Mouse (Mus musculus) midbrain, embryonic 14.5 days (tissue): ENCODE results near the gene Efs. TPM values are rescaled to one million over a fixed set of nuclear protein-coding genes. Genes with fewer than 3 reads are reported as not detected.
A peak's percentile ranks its signal among the peaks of the same experiment; 100 is the strongest.

Experiments
- ATAC-seq: fragments of 200-750 bp; cut with Nextera tagmentation; 2 replicates; pipeline ENCODE4 v1.8.0; 2017; ENCODE audit warnings: moderate number of reproducible peaks, moderate library complexity; ENCODE audit not compliant: low FRiP score, low TSS enrichment
- DNase-seq: peaks from one replicate; pipeline ENCODE4 v3.0.0-alpha.2; 2015
- H3K27ac ChIP-seq: fragments of 300-500 bp; sonication (generic); replicated peaks from 2 replicates; pipeline ENCODE4 v1.5.1; 2014; ENCODE audit warnings: mild to moderate bottlenecking, low read depth, low read length, moderate library complexity
- H3K27me3 ChIP-seq: fragments of 300-500 bp; sonication (generic); 2 replicates; pipeline ENCODE4 v1.6.1; 2014; ENCODE audit warnings: low read length, control low read depth, mixed read lengths; ENCODE audit not compliant: control insufficient read depth, insufficient read depth
- H3K36me3 ChIP-seq: fragments of 300-500 bp; sonication (generic); 2 replicates; pipeline ENCODE4 v1.6.1; 2014; ENCODE audit warnings: low read length, control low read depth; ENCODE audit not compliant: control insufficient read depth, insufficient read depth
- H3K4me1 ChIP-seq: fragments of 300-500 bp; sonication (generic); 2 replicates; pipeline ENCODE4 v1.6.1; 2014; ENCODE audit warnings: mild to moderate bottlenecking, antibody characterized with exemption, low read length, control low read depth; ENCODE audit not compliant: control insufficient read depth, insufficient read depth
- H3K4me2 ChIP-seq: fragments of 300-500 bp; sonication (generic); 2 replicates; pipeline ENCODE4 v1.6.1; 2014; ENCODE audit warnings: mild to moderate bottlenecking, low read length, moderate library complexity
- H3K4me3 ChIP-seq: fragments of 300-500 bp; sonication (generic); replicated peaks from 2 replicates; pipeline ENCODE4 v1.5.1; 2014; ENCODE audit warnings: low read depth, low read length
- H3K9ac ChIP-seq: fragments of 300-500 bp; sonication (generic); replicated peaks from 2 replicates; pipeline ENCODE4 v1.6.1; 2014; ENCODE audit warnings: mild to moderate bottlenecking, low read length, moderate library complexity
- H3K9me3 ChIP-seq: fragments of 300-500 bp; sonication (generic); 2 replicates; pipeline ENCODE4 v1.6.1; 2016; ENCODE audit warnings: low read length, control low read depth, mixed read lengths; ENCODE audit not compliant: control insufficient read depth
- WGBS: fragments of 180-500 bp; shearing (Covaris S2); extraction: QIAGEN DNeasy Blood & Tissue Kit; methylation state at CpG from one replicate; pipeline ENCODE4 v1.1.7; 2014; 5-methylcytosine and 5-hydroxymethylcytosine counted together
- polyA plus RNA-seq: library from polyadenylated mRNA; unstranded; fragments of >200 nt; fragmentation: Nextera tagmentation; extraction: Ambion mirVana; gene quantifications from 2 replicates; pipeline ENCODE4 v1.2.1, GENCODE M21; 2014

Gene Efs
- polyA plus RNA-seq, 1 experiment from 2014 or later, result 18.3 TPM

- Histone ChIP-seq H3K9me3 (no peaks in the 10 kb centered on the region), H3K4me1 (peaks cover 11% of the 10 kb centered on the region), H3K4me2 (peak overlapping the region; percentile 40), H3K9ac (peak overlapping the region; percentile 98), H3K36me3 (peaks cover 31% of the 10 kb centered on the region), H3K27me3 (no peaks in the 10 kb centered on the region), H3K4me3 (peak overlapping the region; percentile 97), H3K27ac (peak overlapping the region; percentile 96)
- peak; percentile 99 for ATAC-seq
- WGBS, result under 1% methylated on average over 38 of the region's 38 CpGs
- peak; percentile 99 for DNase-seq
Observed at GRCm38 (mm10) chr14:54893651-54894181, 32.2 kb downstream of the Efs start.

GRCm38 (mm10) chr14:54892200-54892599, 33.7 kb downstream of the Efs start, which contains the start of gene Pabpn1:
TSS of gene Pabpn1 (plus strand) at chr14:54892500.
- Histone ChIP-seq H3K4me1 (peaks cover 11% of the 10 kb centered on the region), H3K9me3 (no peaks in the 10 kb centered on the region), H3K27me3 (no peaks in the 10 kb centered on the region), H3K27ac (peak within 1 kb of the TSS; percentile 77), H3K36me3 (peaks cover 18% of the 10 kb centered on the region), H3K4me3 (peak within 1 kb of the TSS; percentile 35), H3K4me2 (peak within 1 kb of the TSS; percentile 40), H3K9ac (no peak within 1 kb of the TSS)
- no peak for ATAC-seq
- DNase-seq, result no peak
- 94% methylated on average over 3 of the region's 3 CpGs for WGBS

- Histone ChIP-seq H3K4me3 (no peak overlapping the region), H3K9ac (0 out of 2 replicates have a peak overlapping the region, but pooled peaks have one; percentile 14), H3K4me1 (peaks cover 16% of the 10 kb centered on the region), H3K9me3 (no peaks in the 10 kb centered on the region), H3K36me3 (0 out of 2 replicates have a peak, but pooled peaks cover 13% of the 10 kb centered on the region), H3K27ac (no peak overlapping the region), H3K4me2 (peak overlapping the region; percentile 74; the same call in 1 of the 2 replicates), H3K27me3 (no peaks in the 10 kb centered on the region)
- DNase-seq (no peak), ATAC-seq (no peak)
- WGBS, result 93% methylated on average over 11 of the region's 11 CpGs
Observed at GRCm38 (mm10) chr14:54885309-54885708, 40.6 kb downstream of the Efs start.

GRCm38 (mm10) chr14:54884022-54884712, 41.8 kb downstream of the Efs start:
- 29% methylated on average over 21 of the region's 21 CpGs for WGBS
- H3K36me3 ChIP-seq, result 0 out of 2 replicates have a peak, but pooled peaks cover 13% of the 10 kb centered on the region
- ATAC-seq, result no peak

GRCm38 (mm10) chr14:54883154-54884021, 42.5 kb downstream of the Efs start, which contains the start of the genes Bcl2l2 and Gm20521:
TSS of gene Bcl2l2 (plus strand) at chr14:54883377.
TSS of gene Gm20521 (plus strand) at chr14:54883441.
- Histone ChIP-seq H3K27me3 (no peaks in the 10 kb centered on the region), H3K27ac (peak within 1 kb of the TSS; percentile 90), H3K4me3 (peak within 1 kb of the TSS; percentile 68), H3K36me3 (0 out of 2 replicates have a peak, but pooled peaks cover 13% of the 10 kb centered on the region), H3K9me3 (no peaks in the 10 kb centered on the region), H3K9ac (peak within 1 kb of the TSS; percentile 84), H3K4me2 (peak within 1 kb of the TSS; percentile 74), H3K4me1 (peaks cover 16% of the 10 kb centered on the region)
- WGBS, result under 1% methylated on average over 27 of the region's 27 CpGs
- peak; percentile 86 for ATAC-seq
- peak; percentile 90 for DNase-seq

More at GRCm38 (mm10) chr14:54884022-54884712, 41.8 kb downstream of the Efs start:
- DNase-seq, result no peak
- no peaks in the 10 kb centered on the region for H3K27me3 ChIP-seq
- H3K27ac ChIP-seq, result peak overlapping the region; percentile 90
- H3K4me3 ChIP-seq, result peak overlapping the region; percentile 68
- peaks cover 16% of the 10 kb centered on the region for H3K4me1 ChIP-seq
- H3K9ac ChIP-seq, result peak overlapping the region; percentile 84
- H3K4me2 ChIP-seq, result peak overlapping the region; percentile 74
- no peaks in the 10 kb centered on the region for H3K9me3 ChIP-seq

GRCm38 (mm10) chr14:54877048-54877715, 48.7 kb downstream of the Efs start, which contains the start of gene Ppp1r3e:
TSS of gene Ppp1r3e (minus strand) at chr14:54877550.
- Histone ChIP-seq H3K27me3 (no peaks in the 10 kb centered on the region), H3K4me1 (peaks cover 7% of the 10 kb centered on the region), H3K9me3 (no peaks in the 10 kb centered on the region), H3K9ac (peak within 1 kb of the TSS; percentile 91), H3K4me2 (peak within 1 kb of the TSS; percentile 97), H3K27ac (peak within 1 kb of the TSS; percentile 95), H3K4me3 (peak within 1 kb of the TSS; percentile 72), H3K36me3 (no peaks in the 10 kb centered on the region)
- under 1% methylated on average over 60 of the region's 61 CpGs for WGBS
- peak; percentile 73 for ATAC-seq
- DNase-seq, result peak; percentile 78

- Histone ChIP-seq H3K27ac (peak overlapping the region; percentile 95), H3K9ac (peak overlapping the region; percentile 91), H3K4me2 (peak overlapping the region; percentile 97), H3K27me3 (no peaks in the 10 kb centered on the region), H3K9me3 (no peaks in the 10 kb centered on the region), H3K4me3 (peak overlapping the region; percentile 72), H3K36me3 (no peaks in the 10 kb centered on the region), H3K4me1 (peaks cover 7% of the 10 kb centered on the region)
- ATAC-seq (peak; percentile 91), DNase-seq (peak; percentile 97)
- WGBS, result 0% methylated on average over 69 of the region's 72 CpGs
Observed at GRCm38 (mm10) chr14:54876539-54877047, 49.3 kb downstream of the Efs start.
